Mouse (Mus musculus) heart, embryonic 11.5 days (tissue): Measurements from ENCODE around the gene Trim52. TPM values are rescaled to one million over a fixed set of nuclear protein-coding genes. Genes with fewer than 3 reads are reported as not detected.

Experiments
- ATAC-seq: fragments of 200-750 bp; cut with Nextera tagmentation; replicated peaks from 2 replicates; pipeline ENCODE4 v1.8.0; 2017; ENCODE audit warnings: moderate library complexity; ENCODE audit not compliant: insufficient number of reproducible peaks, low FRiP score, low TSS enrichment
- H3K27ac ChIP-seq: fragments of 300-500 bp; sonication (generic); 2 replicates; pipeline ENCODE4 v1.5.1; 2014; ENCODE audit warnings: mild to moderate bottlenecking, low read depth, low read length
- H3K27me3 ChIP-seq: fragments of 300-500 bp; sonication (generic); 2 replicates; pipeline ENCODE4 v1.6.1; 2014; ENCODE audit warnings: mild to moderate bottlenecking, low read length, mixed read lengths; ENCODE audit not compliant: control insufficient read depth, insufficient read depth
- H3K36me3 ChIP-seq: fragments of 300-500 bp; sonication (generic); 2 replicates; pipeline ENCODE4 v1.6.1; 2014; ENCODE audit warnings: mild to moderate bottlenecking, low read length, moderate library complexity, mixed read lengths; ENCODE audit not compliant: control insufficient read depth, insufficient read depth
- H3K4me1 ChIP-seq: fragments of 300-500 bp; sonication (generic); 2 replicates; pipeline ENCODE4 v1.6.1; 2014; ENCODE audit warnings: low read length; ENCODE audit not compliant: control insufficient read depth, insufficient read depth
- H3K4me2 ChIP-seq: fragments of 300-500 bp; sonication (generic); 2 replicates; pipeline ENCODE4 v1.6.1; 2014; ENCODE audit warnings: mild to moderate bottlenecking, moderate library complexity
- H3K4me3 ChIP-seq: fragments of 300-500 bp; sonication (generic); 2 replicates; pipeline ENCODE4 v1.5.1; 2014; ENCODE audit warnings: low read depth, low read length
- H3K9ac ChIP-seq: fragments of 300-500 bp; sonication (generic); 2 replicates; pipeline ENCODE4 v1.6.1; 2014; ENCODE audit warnings: mild to moderate bottlenecking, low read depth, low read length, moderate library complexity
- H3K9me3 ChIP-seq: fragments of 300-500 bp; sonication (generic); replicated peaks from 2 replicates; pipeline ENCODE4 v1.6.1; 2016; ENCODE audit warnings: low read length; ENCODE audit not compliant: control insufficient read depth
- WGBS: fragments of 180-500 bp; shearing (Covaris S2); extraction: QIAGEN DNeasy Blood & Tissue Kit; methylation state at CpG from one replicate; pipeline ENCODE4 v1.1.7; 2014; ENCODE audit not compliant: insufficient replicate concordance; 5-methylcytosine and 5-hydroxymethylcytosine counted together
- polyA plus RNA-seq: library from polyadenylated mRNA; unstranded; fragments of >200 nt; fragmentation: Nextera tagmentation; extraction: Ambion mirVana; gene quantifications from 2 replicates; pipeline ENCODE4 v1.2.1, GENCODE M21; 2014

Gene Trim52
- polyA plus RNA-seq, result not detected in 2 replicates

- Histone ChIP-seq H3K9ac (no peak within 1 kb of the TSS), H3K4me1 (no peaks in the 10 kb centered on the region), H3K4me3 (no peak within 1 kb of the TSS), H3K27ac (no peak within 1 kb of the TSS), H3K27me3 (no peaks in the 10 kb centered on the region), H3K36me3 (no peaks in the 10 kb centered on the region), H3K9me3 (no peaks in the 10 kb centered on the region), H3K4me2 (no peak within 1 kb of the TSS)
- no peak for ATAC-seq
- WGBS, result 91% methylated on average over 21 of the region's 21 CpGs
These were observed at the start of gene Trim52 for GRCm38 (mm10) chr14:106105980-106106379. Gene Trim52, plus strand, starts transcription at chr14:106106198.

GRCm38 (mm10) chr14:106072608-106073007, 33.4 kb upstream of the Trim52 start:
- Histone ChIP-seq H3K4me1 (no peaks in the 10 kb centered on the region), H3K27ac (no peak overlapping the region), H3K27me3 (no peaks in the 10 kb centered on the region), H3K9ac (no peak overlapping the region), H3K36me3 (no peaks in the 10 kb centered on the region), H3K4me3 (no peak overlapping the region), H3K9me3 (no peaks in the 10 kb centered on the region), H3K4me2 (no peak overlapping the region)
- 71% methylated on average over 1 of the region's 1 CpGs for WGBS
- no peak for ATAC-seq

DNA sequence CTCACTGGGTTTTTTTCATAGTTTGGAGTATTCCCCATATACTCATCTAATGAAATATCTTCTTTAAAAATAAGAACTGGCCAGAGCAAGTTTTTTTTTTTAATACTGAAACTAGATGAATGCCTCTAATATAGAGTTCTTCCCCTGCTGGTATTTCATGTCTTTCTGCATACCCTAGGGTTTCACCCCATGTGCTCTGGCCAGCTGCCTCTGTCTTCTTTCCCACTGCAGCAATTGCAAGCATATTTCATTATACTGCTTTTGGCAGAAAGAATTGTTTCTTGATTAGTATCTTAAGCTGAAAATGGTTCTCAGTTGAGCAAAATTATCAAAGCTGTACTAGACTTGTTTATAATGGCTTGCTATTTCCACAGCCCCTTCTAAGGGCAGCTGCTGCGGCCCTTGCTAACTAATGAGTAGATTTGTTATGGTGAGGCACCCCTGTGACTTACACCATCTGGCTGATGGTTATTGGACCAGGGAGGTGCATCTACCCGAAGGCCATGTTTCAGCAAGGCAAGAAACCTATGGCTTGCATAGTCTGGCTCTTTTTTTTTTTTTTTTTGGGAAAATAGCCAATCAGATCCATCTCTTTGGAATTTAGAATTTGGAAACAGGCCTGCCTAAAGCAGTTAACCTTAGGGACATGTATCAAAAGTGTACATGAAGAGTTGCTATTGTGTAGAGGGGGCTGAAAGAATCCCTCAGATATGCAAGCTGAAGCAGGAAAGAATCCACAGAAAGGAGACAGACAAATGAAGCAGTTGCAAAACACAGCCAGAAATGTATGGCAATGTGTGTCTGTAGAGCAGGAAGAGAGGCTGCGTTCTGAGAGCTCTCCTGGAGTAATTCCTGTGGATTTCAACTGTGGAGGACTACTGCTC, 30.6 kb upstream of the Trim52 start:
- Histone ChIP-seq H3K27me3 (no peaks in the 10 kb centered on the region), H3K4me3 (no peak overlapping the region), H3K9me3 (no peaks in the 10 kb centered on the region), H3K27ac (no peak overlapping the region), H3K36me3 (no peaks in the 10 kb centered on the region), H3K4me1 (no peaks in the 10 kb centered on the region), H3K4me2 (no peak overlapping the region), H3K9ac (no peak overlapping the region)
- 72% methylated on average over 3 of the region's 3 CpGs for WGBS
- ATAC-seq, result no peak

GRCm38 (mm10) chr14:106088480-106089037, 17.4 kb upstream of the Trim52 start:
- 62% methylated on average over 13 of the region's 13 CpGs for WGBS
- H3K4me2 ChIP-seq, result no peak overlapping the region
- no peak overlapping the region for H3K9ac ChIP-seq
- H3K36me3 ChIP-seq, result no peaks in the 10 kb centered on the region
- ATAC-seq, result no peak
- no peak overlapping the region for H3K27ac ChIP-seq
- H3K4me3 ChIP-seq, result no peak overlapping the region
- H3K27me3 ChIP-seq, result no peaks in the 10 kb centered on the region
- no peaks in the 10 kb centered on the region for H3K9me3 ChIP-seq
- no peaks in the 10 kb centered on the region for H3K4me1 ChIP-seq

GRCm38 (mm10) chr14:106096816-106097215, 9.2 kb upstream of the Trim52 start:
- no peak for ATAC-seq
- H3K4me1 ChIP-seq, result no peaks in the 10 kb centered on the region
- no peak overlapping the region for H3K27ac ChIP-seq
- no peaks in the 10 kb centered on the region for H3K9me3 ChIP-seq
- no peaks in the 10 kb centered on the region for H3K27me3 ChIP-seq
- H3K4me3 ChIP-seq, result no peak overlapping the region
- H3K36me3 ChIP-seq, result no peaks in the 10 kb centered on the region
- no peak overlapping the region for H3K9ac ChIP-seq
- WGBS, result 86% methylated on average over 4 of the region's 4 CpGs
- no peak overlapping the region for H3K4me2 ChIP-seq

DNA sequence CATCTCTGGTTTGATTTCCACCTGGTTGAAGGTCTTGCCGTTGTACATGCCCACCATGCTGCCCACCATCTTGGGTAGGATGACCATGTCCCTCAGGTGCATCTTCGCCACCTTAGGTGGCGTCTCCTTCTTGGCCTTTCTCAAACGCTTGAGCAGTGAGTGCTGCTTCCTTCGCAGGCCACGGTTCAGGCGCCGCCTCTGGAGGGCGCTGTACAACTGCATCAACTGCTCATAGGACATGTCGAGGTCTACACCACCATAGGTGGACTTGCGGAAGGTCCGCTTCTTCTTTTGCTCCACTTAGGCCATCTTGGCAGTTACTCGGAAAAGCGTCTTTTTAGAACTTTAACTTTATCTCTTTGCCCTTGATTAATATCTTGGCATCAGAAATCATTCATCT, 5.1 kb upstream of the Trim52 start:
- H3K4me3 ChIP-seq, result no peak overlapping the region

DNA sequence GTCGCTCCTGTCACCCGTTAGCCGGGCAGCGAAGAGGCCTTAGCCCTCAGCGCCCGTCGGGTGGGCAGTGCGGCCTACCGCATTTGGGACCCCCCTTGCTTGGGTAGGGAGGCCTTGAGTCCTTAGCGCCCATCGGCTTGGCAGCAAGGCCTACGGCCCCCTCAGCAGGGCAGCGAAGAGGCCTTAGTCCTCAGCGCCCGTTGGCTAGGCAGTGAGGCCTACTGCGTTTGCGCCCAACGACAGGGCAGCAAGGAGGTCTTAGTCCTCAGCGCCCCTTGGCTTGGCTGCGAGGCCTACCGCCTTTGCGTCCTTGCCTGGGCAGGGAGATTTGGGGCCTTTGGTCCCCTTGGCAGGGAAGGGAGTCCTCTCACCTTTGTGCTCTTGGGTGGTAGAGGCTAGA, 427 bp downstream of the Trim52 start:
- H3K27ac ChIP-seq, result no peak overlapping the region
- H3K27me3 ChIP-seq, result no peaks in the 10 kb centered on the region
- no peak overlapping the region for H3K9ac ChIP-seq
- no peaks in the 10 kb centered on the region for H3K36me3 ChIP-seq
- H3K4me1 ChIP-seq, result no peaks in the 10 kb centered on the region
- ATAC-seq, result no peak
- WGBS, result 95% methylated on average over 22 of the region's 22 CpGs
- no peak overlapping the region for H3K4me3 ChIP-seq
- H3K4me2 ChIP-seq, result no peak overlapping the region
- no peaks in the 10 kb centered on the region for H3K9me3 ChIP-seq

More for the DNA sequence above, 5.1 kb upstream of the Trim52 start:
- no peaks in the 10 kb centered on the region for H3K27me3 ChIP-seq
- no peak for ATAC-seq
- H3K36me3 ChIP-seq, result no peaks in the 10 kb centered on the region
- H3K9ac ChIP-seq, result no peak overlapping the region
- WGBS, result 87% methylated on average over 14 of the region's 14 CpGs
- no peak overlapping the region for H3K4me2 ChIP-seq
- no peak overlapping the region for H3K27ac ChIP-seq
- H3K9me3 ChIP-seq, result no peaks in the 10 kb centered on the region
- no peaks in the 10 kb centered on the region for H3K4me1 ChIP-seq

GRCm38 (mm10) chr14:106119371-106119770, 13.4 kb downstream of the Trim52 start:
- no peak overlapping the region for H3K4me3 ChIP-seq
- H3K4me2 ChIP-seq, result no peak overlapping the region
- H3K9ac ChIP-seq, result no peak overlapping the region
- ATAC-seq, result no peak
- H3K27me3 ChIP-seq, result no peaks in the 10 kb centered on the region
- WGBS, result 61% methylated on average over 2 of the region's 2 CpGs
- H3K4me1 ChIP-seq, result no peaks in the 10 kb centered on the region
- H3K27ac ChIP-seq, result no peak overlapping the region
- H3K36me3 ChIP-seq, result no peaks in the 10 kb centered on the region
- H3K9me3 ChIP-seq, result no peaks in the 10 kb centered on the region

GRCm38 (mm10) chr14:106136272-106136671, 30.3 kb downstream of the Trim52 start:
- Histone ChIP-seq H3K4me2 (no peak overlapping the region), H3K4me1 (no peaks in the 10 kb centered on the region), H3K9ac (no peak overlapping the region), H3K4me3 (no peak overlapping the region), H3K27me3 (no peaks in the 10 kb centered on the region), H3K9me3 (peaks cover 3% of the 10 kb centered on the region), H3K27ac (no peak overlapping the region), H3K36me3 (no peaks in the 10 kb centered on the region)
- ATAC-seq, result no peak
